Mouse (Mus musculus): ENCODE data around the gene Sbk2.
"Not testable (repeated sequence)": the region's sequence is repeated elsewhere in the genome, so short reads cannot be mapped to it uniquely, and the experiment has no call there.

Gene Sbk2

GRCm38 (mm10) chr7:4964272-4964671 lies at the start of gene Sbk2:
Sbk2 (minus strand) TSS chr7:4964406.
- no peak for DNase-seq (ENCODE audit: low spot score)

GRCm38 (mm10) chr7:5012681-5013513 lies 48.7 kb upstream of the Sbk2 start:
- no peak for DNase-seq (ENCODE audit: low spot score)

GRCm38 (mm10) chr7:5008229-5008628 lies 44.0 kb upstream of the Sbk2 start:
- DNase-seq (ENCODE audit: low spot score) = no peak

GRCm38 (mm10) chr7:5002876-5003275 lies 38.7 kb upstream of the Sbk2 start:
- not testable (repeated sequence) for DNase-seq (ENCODE audit: low spot score)

- DNase-seq (ENCODE audit: low spot score) = no peak
Observed at GRCm38 (mm10) chr7:4999876-5000275, 35.7 kb upstream of the Sbk2 start.

GRCm38 (mm10) chr7:4996934-4997333 lies 32.7 kb upstream of the Sbk2 start:
- no peak for DNase-seq (ENCODE audit: low spot score)

- peak; percentile 89 for DNase-seq (ENCODE audit: low spot score)
Observed at GRCm38 (mm10) chr7:4996003-4996895, 32.0 kb upstream of the Sbk2 start, which contains the start of gene Zfp579. Zfp579 (minus strand) TSS chr7:4996158.

- no peak for DNase-seq (ENCODE audit: low spot score)
Observed at GRCm38 (mm10) chr7:4995268-4996002, 31.2 kb upstream of the Sbk2 start.

GRCm38 (mm10) chr7:4993999-4994788 lies 30.0 kb upstream of the Sbk2 start:
- no peak for DNase-seq (ENCODE audit: low spot score)

GRCm38 (mm10) chr7:4993347-4993998 lies 29.3 kb upstream of the Sbk2 start:
- DNase-seq (ENCODE audit: low spot score) = no peak

- no peak for DNase-seq (ENCODE audit: low spot score)
Observed at GRCm38 (mm10) chr7:4988250-4988649, 24.0 kb upstream of the Sbk2 start.

- DNase-seq (ENCODE audit: low spot score) = no peak
Observed at GRCm38 (mm10) chr7:4976832-4977231, 12.6 kb upstream of the Sbk2 start.

- DNase-seq (ENCODE audit: low spot score) = no peak
Observed at GRCm38 (mm10) chr7:4975455-4975854, 11.2 kb upstream of the Sbk2 start.

GRCm38 (mm10) chr7:4972321-4973047 lies 8.3 kb upstream of the Sbk2 start:
- DNase-seq (ENCODE audit: low spot score) = peak; percentile 55

- no peak for DNase-seq (ENCODE audit: low spot score)
Observed at GRCm38 (mm10) chr7:4971710-4972109, 7.5 kb upstream of the Sbk2 start.

- no peak for DNase-seq (ENCODE audit: low spot score)
Observed at GRCm38 (mm10) chr7:4971068-4971467, 6.9 kb upstream of the Sbk2 start, which contains the start of gene Sbk3. Sbk3 (minus strand) TSS chr7:4971168.

GRCm38 (mm10) chr7:4964988-4965387 lies 782 bp upstream of the Sbk2 start:
- no peak for DNase-seq (ENCODE audit: low spot score)

GRCm38 (mm10) chr7:4963527-4963926 lies 679 bp downstream of the Sbk2 start:
- no peak for DNase-seq (ENCODE audit: low spot score)

GRCm38 (mm10) chr7:4957361-4957760 lies 6.8 kb downstream of the Sbk2 start:
- no peak for DNase-seq (ENCODE audit: low spot score)

- DNase-seq (ENCODE audit: low spot score) = no peak
Observed at GRCm38 (mm10) chr7:4953815-4954445, 10.3 kb downstream of the Sbk2 start.

Data from MN1 (cell line).